Mouse (Mus musculus) stomach, embryonic 15.5 days (tissue): ENCODE measurements around the gene Hspbap1. TPM values are rescaled to one million over a fixed set of nuclear protein-coding genes. Genes with fewer than 3 reads are reported as not detected.
A peak's percentile ranks its signal among the peaks of the same experiment; 100 is the strongest.

ENCODE experiments used
- ATAC-seq: fragments of 200-750 bp; cut with Nextera tagmentation; 2 replicates; pipeline ENCODE4 v1.8.0; 2017; ENCODE audit warnings: low read depth, moderate number of reproducible peaks, moderate TSS enrichment; ENCODE audit not compliant: insufficient read depth, low FRiP score
- H3K27ac ChIP-seq: fragments of 300-500 bp; sonication (generic); 2 replicates; pipeline ENCODE4 v1.5.1; 2015; ENCODE audit warnings: mild to moderate bottlenecking, inconsistent platforms
- H3K27me3 ChIP-seq: fragments of 300-500 bp; sonication (generic); replicated peaks from 2 replicates; pipeline ENCODE4 v1.6.1; 2015; ENCODE audit warnings: inconsistent platforms
- H3K36me3 ChIP-seq: fragments of 300-500 bp; sonication (generic); 2 replicates; pipeline ENCODE4 v1.6.1; 2015; ENCODE audit warnings: inconsistent platforms
- H3K4me1 ChIP-seq: fragments of 300-500 bp; sonication (generic); 2 replicates; pipeline ENCODE4 v1.6.1; 2015; ENCODE audit warnings: inconsistent platforms
- H3K4me2 ChIP-seq: fragments of 300-500 bp; sonication (generic); 2 replicates; pipeline ENCODE4 v1.6.1; 2015; ENCODE audit warnings: mild to moderate bottlenecking, inconsistent platforms
- H3K4me3 ChIP-seq: fragments of 300-500 bp; sonication (generic); replicated peaks from 2 replicates; pipeline ENCODE4 v1.5.1; 2015; ENCODE audit warnings: inconsistent platforms
- H3K9ac ChIP-seq: fragments of 300-500 bp; sonication (generic); 2 replicates; pipeline ENCODE4 v1.6.1; 2015; ENCODE audit warnings: inconsistent platforms
- H3K9me3 ChIP-seq: fragments of 300-500 bp; sonication (generic); 2 replicates; pipeline ENCODE4 v1.6.1; 2016; ENCODE audit warnings: inconsistent platforms
- WGBS: fragments of 180-500 bp; shearing (Covaris S2); methylation state at CpG from one replicate; pipeline ENCODE4 v1.1.7; 2015; 5-methylcytosine and 5-hydroxymethylcytosine counted together
- polyA plus RNA-seq: library from polyadenylated mRNA; unstranded; fragments of >200 nt; fragmentation: Nextera tagmentation; extraction: Ambion mirVana; gene quantifications from 2 replicates; pipeline ENCODE4 v1.2.1, GENCODE M21; 2015

Hspbap1 gene
- polyA plus RNA-seq, 1 experiment from 2014 or later, result 13.8 TPM

DNA sequence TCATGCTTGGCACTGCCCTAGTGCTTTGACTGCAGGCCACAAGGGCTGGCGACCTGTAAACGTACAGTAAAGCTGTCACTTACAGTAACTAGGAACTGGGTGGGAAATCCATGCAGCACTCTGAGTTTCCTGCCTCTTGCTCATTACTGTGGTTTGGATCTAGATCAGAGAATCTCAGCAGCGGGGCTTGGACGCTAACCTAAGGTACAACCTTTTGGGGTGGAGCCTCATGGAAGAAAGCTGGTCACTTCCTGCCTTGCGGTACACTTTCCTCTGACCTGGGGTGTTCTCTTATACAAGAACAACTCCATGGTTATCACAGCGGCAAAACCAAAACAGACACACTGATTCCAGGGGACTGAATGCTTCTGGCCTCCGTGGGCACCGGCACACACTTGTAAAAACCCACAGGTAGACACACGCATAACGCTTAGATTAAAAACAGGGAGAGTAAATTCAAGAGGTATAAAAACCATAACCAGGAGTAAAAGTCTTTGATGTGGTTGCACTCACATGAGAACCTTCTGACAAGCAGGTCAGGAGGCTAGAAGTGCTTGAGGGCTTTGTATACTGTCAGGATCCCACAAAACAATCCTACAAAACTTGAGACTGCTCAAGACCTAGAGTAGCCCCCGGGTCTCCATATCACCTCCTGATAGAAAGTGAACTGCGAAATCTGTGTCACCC, 27.8 kb upstream of the Hspbap1 start:
- Histone ChIP-seq H3K9ac (no peak overlapping the region), H3K27me3 (no peaks in the 10 kb centered on the region), H3K4me3 (no peak overlapping the region), H3K36me3 (no peaks in the 10 kb centered on the region), H3K4me2 (no peak overlapping the region), H3K4me1 (peaks cover 4% of the 10 kb centered on the region; the same call in 1 of the 2 replicates), H3K27ac (no peak overlapping the region), H3K9me3 (no peaks in the 10 kb centered on the region)
- WGBS, result 85% methylated on average over 12 of the region's 12 CpGs
- no peak for ATAC-seq

DNA sequence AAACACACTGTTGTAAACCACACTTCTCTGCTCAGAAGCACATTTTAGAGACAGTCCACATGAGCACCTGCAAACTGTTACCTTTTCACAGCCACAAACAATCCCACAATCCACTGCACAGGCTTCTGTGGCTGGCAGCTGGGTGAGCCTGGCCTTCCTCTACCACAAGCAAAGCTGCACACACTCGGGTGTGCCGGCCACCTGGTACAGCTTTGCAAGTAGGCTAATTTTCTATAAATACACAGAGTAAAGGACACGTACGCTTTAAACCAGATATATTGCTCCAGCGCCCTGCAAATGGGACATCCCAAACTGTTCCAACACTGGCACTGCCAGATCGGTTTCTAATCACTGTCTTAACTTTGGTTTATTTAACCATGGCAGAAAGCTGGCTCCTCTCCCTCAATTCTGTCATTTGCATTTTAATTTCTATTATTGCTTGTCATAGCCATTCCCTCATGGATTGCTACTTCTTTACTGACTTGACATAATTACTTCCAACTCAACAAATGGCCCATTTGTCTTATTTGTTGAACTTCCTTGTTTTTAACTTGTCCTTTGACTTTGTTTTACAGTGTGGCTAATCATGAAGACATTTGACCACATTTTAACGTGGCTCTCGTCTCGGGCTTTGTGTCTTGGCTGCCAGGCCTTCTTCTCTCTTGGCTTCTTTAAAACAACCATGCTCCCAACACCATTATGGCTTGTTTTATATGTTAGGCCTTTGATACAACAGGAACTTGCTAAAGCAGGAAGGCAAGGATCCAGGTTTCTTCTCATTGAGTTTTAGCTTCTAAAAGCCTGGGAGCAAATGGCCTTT, 22.5 kb upstream of the Hspbap1 start:
- Histone ChIP-seq H3K4me1 (no peaks in the 10 kb centered on the region), H3K27ac (no peak overlapping the region), H3K9ac (no peak overlapping the region), H3K9me3 (no peaks in the 10 kb centered on the region), H3K4me3 (no peak overlapping the region), H3K27me3 (no peaks in the 10 kb centered on the region), H3K4me2 (no peak overlapping the region), H3K36me3 (no peaks in the 10 kb centered on the region)
- WGBS, result 74% methylated on average over 9 of the region's 9 CpGs
- ATAC-seq, result no peak

DNA sequence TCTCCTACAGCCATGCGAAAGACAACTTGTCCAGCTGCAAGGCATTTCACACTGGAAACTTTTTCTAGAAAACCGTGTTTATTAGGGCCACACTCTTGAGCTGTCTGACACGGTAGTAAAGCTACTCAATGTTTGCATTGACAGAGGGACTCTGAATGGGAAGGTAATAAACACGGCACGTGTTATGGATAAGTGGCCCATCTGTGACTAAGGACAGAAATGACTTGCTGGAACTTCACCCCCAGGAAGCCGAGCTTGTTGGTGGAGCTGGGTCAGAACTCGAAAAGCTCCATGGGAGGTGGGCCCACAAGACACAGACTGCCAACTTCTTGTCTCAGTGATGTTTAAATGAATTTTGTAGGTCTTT, 22.0 kb upstream of the Hspbap1 start:
- ATAC-seq, result no peak
- Histone ChIP-seq H3K4me2 (no peak overlapping the region), H3K9ac (no peak overlapping the region), H3K27me3 (no peaks in the 10 kb centered on the region), H3K36me3 (no peaks in the 10 kb centered on the region), H3K9me3 (no peaks in the 10 kb centered on the region), H3K27ac (no peak overlapping the region), H3K4me1 (no peaks in the 10 kb centered on the region), H3K4me3 (no peak overlapping the region)
- WGBS, result 78% methylated on average over 7 of the region's 7 CpGs

GRCm38 (mm10) chr16:35749385-35749784, 20.8 kb upstream of the Hspbap1 start:
- WGBS, result 78% methylated on average over 7 of the region's 7 CpGs
- no peak overlapping the region for H3K4me2 ChIP-seq
- ATAC-seq, result no peak
- H3K27ac ChIP-seq, result no peak overlapping the region
- no peaks in the 10 kb centered on the region for H3K9me3 ChIP-seq
- H3K4me3 ChIP-seq, result no peak overlapping the region
- no peak overlapping the region for H3K9ac ChIP-seq
- H3K36me3 ChIP-seq, result no peaks in the 10 kb centered on the region
- no peaks in the 10 kb centered on the region for H3K27me3 ChIP-seq
- H3K4me1 ChIP-seq, result no peaks in the 10 kb centered on the region

GRCm38 (mm10) chr16:35751841-35752240, 18.3 kb upstream of the Hspbap1 start:
- Histone ChIP-seq H3K9ac (no peak overlapping the region), H3K36me3 (no peaks in the 10 kb centered on the region), H3K4me1 (no peaks in the 10 kb centered on the region), H3K9me3 (no peaks in the 10 kb centered on the region), H3K4me2 (no peak overlapping the region), H3K27ac (no peak overlapping the region), H3K27me3 (no peaks in the 10 kb centered on the region), H3K4me3 (no peak overlapping the region)
- WGBS, result 86% methylated on average over 4 of the region's 4 CpGs
- no peak for ATAC-seq

GRCm38 (mm10) chr16:35753926-35754325, 16.2 kb upstream of the Hspbap1 start:
- ATAC-seq, result no peak
- H3K4me3 ChIP-seq, result no peak overlapping the region
- H3K9ac ChIP-seq, result no peak overlapping the region
- H3K4me2 ChIP-seq, result no peak overlapping the region
- no peaks in the 10 kb centered on the region for H3K4me1 ChIP-seq
- 90% methylated on average over 5 of the region's 5 CpGs for WGBS
- no peaks in the 10 kb centered on the region for H3K27me3 ChIP-seq
- no peak overlapping the region for H3K27ac ChIP-seq
- no peaks in the 10 kb centered on the region for H3K9me3 ChIP-seq
- no peaks in the 10 kb centered on the region for H3K36me3 ChIP-seq

DNA sequence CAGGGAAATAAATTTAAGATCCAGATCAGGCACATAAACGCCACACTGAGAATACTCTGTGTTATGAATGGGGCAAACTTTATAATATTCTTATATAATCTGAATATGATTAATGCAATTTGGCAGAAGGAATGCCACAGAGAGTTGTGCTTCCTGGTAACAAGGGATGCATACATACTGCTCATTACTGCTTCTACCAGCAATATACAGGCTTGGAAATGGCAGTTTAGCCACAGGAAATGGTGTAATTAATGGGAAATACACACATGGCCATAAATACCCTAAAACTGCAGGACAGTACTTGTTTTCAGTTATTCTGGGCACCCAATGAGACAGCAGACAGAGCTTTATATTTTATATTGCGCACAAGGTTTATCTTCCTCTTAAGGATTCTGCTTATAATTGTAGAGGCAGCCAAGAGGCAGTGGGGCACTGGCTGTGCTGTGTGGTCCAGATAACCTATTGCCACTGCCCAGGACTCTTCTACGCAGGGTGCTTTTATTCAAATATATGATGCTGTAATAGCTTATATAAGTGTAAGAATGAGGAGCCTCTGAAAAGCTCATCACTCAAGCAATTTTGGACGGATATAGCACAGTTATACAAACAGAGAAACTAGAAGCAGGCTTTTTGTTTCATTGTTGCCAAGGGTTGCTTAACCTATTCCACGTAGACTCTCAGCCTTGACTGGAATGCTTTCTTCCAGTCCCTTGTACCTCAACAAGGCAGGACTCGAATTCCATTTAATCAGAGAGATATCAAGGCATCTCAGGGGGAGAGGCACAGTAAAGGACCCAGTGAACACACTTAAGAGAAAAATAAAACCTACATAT, 14.5 kb upstream of the Hspbap1 start:
- no peaks in the 10 kb centered on the region for H3K36me3 ChIP-seq
- H3K27ac ChIP-seq, result no peak overlapping the region
- no peak overlapping the region for H3K4me3 ChIP-seq
- ATAC-seq, result no peak
- no peak overlapping the region for H3K9ac ChIP-seq
- H3K27me3 ChIP-seq, result no peaks in the 10 kb centered on the region
- no peaks in the 10 kb centered on the region for H3K4me1 ChIP-seq
- 60% methylated on average over 6 of the region's 6 CpGs for WGBS
- no peak overlapping the region for H3K4me2 ChIP-seq
- no peaks in the 10 kb centered on the region for H3K9me3 ChIP-seq

DNA sequence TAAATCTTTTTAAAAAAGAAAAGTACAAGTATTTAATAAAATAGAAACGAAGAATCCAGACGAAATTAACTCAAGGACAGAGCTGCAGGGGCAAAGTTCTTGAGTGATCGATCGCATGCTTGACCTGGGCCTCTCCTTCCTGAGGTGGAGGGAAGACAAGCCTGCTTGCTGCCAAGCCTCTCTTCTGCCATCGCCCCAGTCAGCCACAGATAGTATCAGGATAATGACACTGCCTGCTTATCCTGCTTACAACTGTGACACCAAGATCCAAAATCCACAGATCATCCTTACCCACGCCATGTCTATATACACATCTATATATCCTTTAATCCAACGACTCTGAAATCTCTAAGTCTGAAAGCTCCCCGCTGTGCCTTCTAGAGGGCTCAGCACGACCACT, 13.5 kb upstream of the Hspbap1 start:
- Histone ChIP-seq H3K4me2 (no peak overlapping the region), H3K27me3 (no peaks in the 10 kb centered on the region), H3K27ac (no peak overlapping the region), H3K9ac (no peak overlapping the region), H3K4me1 (no peaks in the 10 kb centered on the region), H3K4me3 (no peak overlapping the region), H3K36me3 (no peaks in the 10 kb centered on the region), H3K9me3 (no peaks in the 10 kb centered on the region)
- 82% methylated on average over 9 of the region's 9 CpGs for WGBS
- ATAC-seq, result no peak

GRCm38 (mm10) chr16:35759401-35759800, 10.8 kb upstream of the Hspbap1 start:
- no peak overlapping the region for H3K4me2 ChIP-seq
- no peak overlapping the region for H3K9ac ChIP-seq
- WGBS, result 84% methylated on average over 5 of the region's 5 CpGs
- no peaks in the 10 kb centered on the region for H3K27me3 ChIP-seq
- no peaks in the 10 kb centered on the region for H3K4me1 ChIP-seq
- H3K27ac ChIP-seq, result no peak overlapping the region
- H3K9me3 ChIP-seq, result no peaks in the 10 kb centered on the region
- no peak for ATAC-seq
- H3K36me3 ChIP-seq, result no peaks in the 10 kb centered on the region
- H3K4me3 ChIP-seq, result no peak overlapping the region

- no peak overlapping the region for H3K4me3 ChIP-seq
- H3K4me2 ChIP-seq, result no peak overlapping the region
- H3K9me3 ChIP-seq, result no peaks in the 10 kb centered on the region
- 66% methylated on average over 11 of the region's 11 CpGs for WGBS
- H3K27me3 ChIP-seq, result no peaks in the 10 kb centered on the region
- ATAC-seq, result peak; percentile 87; the same call in 1 of the 2 replicates
- no peak overlapping the region for H3K27ac ChIP-seq
- no peak overlapping the region for H3K9ac ChIP-seq
- H3K4me1 ChIP-seq, result peaks cover 14% of the 10 kb centered on the region
- no peaks in the 10 kb centered on the region for H3K36me3 ChIP-seq
These were observed 6.4 kb upstream of the Hspbap1 start for GRCm38 (mm10) chr16:35763590-35764296.

DNA sequence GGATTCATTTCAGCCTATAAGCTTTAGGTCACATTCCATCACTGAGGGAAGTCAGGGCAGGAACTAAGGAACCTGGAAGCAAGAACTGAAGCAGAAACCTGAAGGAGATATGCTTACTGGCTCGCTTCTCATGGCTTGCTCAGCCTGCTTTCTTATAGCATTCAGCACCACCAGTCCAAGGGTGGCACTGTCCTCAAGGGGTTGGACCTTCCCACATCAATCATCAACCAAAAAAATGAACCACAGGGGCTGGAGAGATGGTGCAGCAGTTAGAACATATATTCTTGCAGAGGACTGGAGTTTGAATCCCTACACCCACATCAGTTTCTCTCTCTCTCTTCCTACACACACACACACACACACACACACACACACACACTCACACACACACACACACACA, 5.2 kb upstream of the Hspbap1 start:
- no peak for ATAC-seq
- H3K27ac ChIP-seq, result no peak overlapping the region
- H3K4me3 ChIP-seq, result no peak overlapping the region
- no peak overlapping the region for H3K4me2 ChIP-seq
- no peaks in the 10 kb centered on the region for H3K36me3 ChIP-seq
- no peaks in the 10 kb centered on the region for H3K9me3 ChIP-seq
- H3K9ac ChIP-seq, result no peak overlapping the region
- peaks cover 17% of the 10 kb centered on the region for H3K4me1 ChIP-seq
- WGBS, result 75% methylated on average over 1 of the region's 1 CpGs
- no peaks in the 10 kb centered on the region for H3K27me3 ChIP-seq
